Mouse (Mus musculus) adrenal gland, adult (tissue): ENCODE results near the gene Prps2.
"Not testable (repeated sequence)": the region's sequence is repeated elsewhere in the genome, so short reads cannot be mapped to it uniquely, and the experiment has no call there.

Experiments used
- DNase-seq, 2 experiments: peaks; one replicate each; pipeline ENCODE4 v3.0.0; 2022 to 2023; ENCODE audit warnings: low spot score in 1 of 2; ENCODE audit not compliant: inconsistent age in 2 of 2

Gene Prps2

DNA sequence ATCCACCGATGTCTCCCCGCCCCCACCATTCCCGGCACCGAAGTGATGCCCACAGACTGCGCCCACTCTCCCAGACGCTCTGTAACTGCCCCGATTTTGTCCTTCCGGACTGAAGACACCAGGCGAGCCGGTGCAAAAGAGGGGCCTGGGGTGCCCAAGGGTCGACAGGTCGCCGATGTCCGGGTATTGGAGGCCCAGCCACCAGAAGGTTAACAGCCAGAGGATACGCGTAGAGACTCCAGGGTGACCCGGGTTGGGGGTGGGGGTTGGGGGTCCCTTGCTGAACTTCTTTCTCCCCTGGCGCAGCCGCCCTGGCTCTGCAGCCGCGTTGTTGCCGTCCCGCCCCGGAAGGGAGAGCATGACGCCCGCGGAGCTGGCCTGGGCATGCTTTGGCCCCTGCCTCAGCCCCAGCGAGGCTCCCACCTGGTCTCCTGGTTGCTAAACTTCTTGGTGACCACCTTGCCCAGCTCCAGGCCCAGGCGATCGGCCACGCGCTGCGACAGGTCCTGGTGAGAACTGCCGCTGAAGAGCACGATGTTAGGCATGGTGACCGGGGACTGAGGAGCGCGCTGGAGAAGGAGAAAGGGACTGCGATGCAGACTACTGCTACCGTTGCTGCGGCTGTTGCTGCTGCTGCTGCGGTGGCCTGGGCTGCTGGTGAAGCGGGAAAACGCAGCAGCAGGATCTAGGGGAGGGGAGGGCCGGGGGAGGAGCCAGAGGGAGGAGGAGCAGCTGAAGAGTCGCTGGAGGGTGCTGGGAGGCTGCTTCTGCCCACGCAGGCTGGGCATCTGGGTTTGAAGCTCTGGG is at the start of gene Prps2:
TSS of gene Prps2 (minus strand) at position 703 of the 807 bp plus-strand sequence.
- DNase-seq: peak; percentile 45 to 83

DNA sequence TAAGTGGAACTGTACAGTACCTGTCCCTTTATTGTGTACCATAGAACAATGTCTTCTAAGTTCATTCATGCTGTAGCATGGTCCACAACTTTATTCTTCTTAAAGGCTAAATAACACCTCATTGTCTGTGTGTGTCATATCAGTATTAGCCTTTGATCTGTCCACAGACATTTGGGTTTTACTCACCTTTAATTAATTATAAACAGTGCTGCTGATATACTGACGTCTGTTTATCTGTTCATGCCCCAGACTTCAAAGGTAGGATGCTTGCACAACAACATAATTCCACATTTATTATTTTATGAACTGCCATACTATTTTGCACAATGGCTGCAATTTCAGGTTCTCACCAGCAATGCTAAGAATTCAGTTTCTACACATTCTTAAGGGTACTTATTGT is 35.1 kb upstream of the Prps2 start:
- no peak for DNase-seq

DNA sequence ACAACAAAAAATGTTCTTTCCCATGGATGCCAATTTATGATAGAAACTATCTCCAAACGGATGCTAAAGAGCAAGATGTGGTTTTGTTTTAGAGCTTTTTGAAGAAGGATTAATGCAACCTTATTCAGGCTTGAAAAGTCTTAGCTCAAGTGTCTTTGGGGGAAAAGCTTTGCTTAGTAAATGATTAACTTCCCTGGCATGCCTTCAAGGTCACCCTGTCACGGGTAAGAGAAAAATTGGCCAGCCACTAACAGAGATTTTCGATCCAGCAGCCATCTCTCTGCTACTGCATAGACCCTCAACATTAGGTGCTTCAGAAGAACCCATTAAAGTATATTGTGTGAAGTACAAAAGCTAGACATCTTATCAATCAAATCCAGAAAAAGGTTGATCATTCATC is 12.4 kb upstream of the Prps2 start:
- peak; percentile 13 to 64 for DNase-seq

DNA sequence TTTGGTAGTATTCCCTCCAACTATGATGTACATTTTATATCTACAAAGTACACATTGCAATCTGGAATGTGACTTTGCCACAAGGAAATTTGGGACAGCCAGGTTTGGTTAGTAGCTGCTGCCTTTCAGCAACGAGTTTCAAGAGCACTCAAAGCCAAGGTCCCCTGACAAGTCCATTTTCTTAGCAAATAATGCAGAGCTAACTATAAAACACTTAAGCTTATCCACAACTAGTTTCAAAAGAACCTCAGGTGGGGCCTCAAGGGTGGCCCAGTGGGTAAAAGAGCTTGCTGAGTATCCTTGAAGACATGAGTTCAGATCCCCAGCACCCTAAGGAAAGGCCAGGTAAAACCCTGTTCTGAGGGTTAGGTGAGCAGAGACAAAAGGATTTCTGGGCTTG is 4.1 kb upstream of the Prps2 start:
- DNase-seq: no peak

DNA sequence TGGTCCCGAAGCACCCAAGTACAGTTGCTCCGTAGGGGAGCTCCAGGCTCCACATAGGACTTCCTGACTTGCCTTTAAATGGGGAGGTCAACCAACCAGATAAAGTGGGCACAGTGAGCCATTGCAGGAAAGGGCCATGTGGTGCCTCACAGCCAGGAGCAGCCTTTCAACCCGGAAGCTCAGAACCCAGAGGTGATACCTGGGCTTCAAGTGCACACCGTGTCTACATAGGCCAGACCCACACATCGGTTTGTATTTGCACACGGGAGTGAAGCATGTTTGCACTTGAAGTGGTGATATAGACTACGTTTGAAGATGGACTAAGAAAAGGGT is 271 bp upstream of the Prps2 start:
- no peak for DNase-seq

DNA sequence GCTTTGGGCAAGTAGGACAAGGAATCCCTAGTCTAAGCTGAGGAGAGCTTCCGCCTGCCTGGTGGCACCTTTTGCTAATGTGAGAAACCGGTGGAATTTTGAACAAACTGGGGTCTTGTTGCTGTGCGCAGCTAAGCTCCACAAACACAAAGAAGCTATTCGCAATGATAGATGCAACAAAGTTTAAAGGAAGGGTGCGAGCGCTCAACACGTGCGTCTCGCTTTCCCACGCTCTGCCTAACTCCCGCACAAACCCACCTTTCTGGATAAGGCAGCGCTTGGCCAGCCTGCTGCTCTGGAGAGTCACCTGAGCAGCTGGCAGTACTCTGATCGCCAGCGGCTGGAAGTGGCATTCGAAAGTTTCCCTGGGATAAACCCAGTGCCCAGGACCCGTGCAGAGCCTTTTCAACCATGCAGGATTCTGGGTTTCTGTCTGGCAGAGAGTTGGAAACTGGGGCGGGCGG is 934 bp downstream of the Prps2 start:
- DNase-seq: peak; percentile 12 to 66

DNA sequence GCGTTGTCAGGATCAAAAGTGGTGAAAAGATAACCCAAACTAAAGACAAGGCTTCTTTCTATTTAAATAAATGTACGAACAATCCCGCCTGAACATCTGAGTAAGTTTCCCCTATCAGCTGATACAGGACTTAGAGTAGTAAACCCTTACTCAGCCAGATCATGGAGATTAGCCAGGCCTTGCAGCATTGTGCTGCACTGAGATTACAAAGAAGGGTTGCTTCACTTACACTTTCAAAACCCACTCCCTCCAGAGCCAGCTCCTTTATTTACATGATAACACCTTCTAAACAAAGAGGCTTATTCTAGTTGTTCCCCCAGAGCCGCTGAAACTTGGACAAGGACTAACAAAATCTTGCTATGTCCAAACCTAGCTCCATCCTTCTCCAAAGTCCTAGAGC is 2.5 kb downstream of the Prps2 start:
- DNase-seq: no peak

DNA sequence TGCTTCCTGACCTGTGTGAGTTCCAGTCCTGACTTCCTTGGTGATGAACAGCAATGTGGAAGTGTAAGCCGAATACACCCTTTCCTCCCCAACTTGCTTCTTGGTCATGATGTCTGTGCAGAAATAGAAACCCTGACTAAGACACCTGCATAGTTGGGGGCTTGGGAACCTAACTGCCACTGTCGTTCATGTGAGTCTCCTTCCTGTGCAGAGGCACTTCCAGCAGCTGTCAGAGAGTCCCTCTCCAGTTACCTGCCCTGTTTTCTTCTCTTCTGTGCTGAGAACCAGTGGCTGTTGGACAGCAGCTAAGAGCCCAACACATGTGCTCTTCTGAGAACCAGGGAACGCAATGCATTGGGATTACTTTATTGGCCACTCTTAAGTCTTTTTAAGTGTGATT is 21.3 kb downstream of the Prps2 start:
- not testable (repeated sequence) for DNase-seq

DNA sequence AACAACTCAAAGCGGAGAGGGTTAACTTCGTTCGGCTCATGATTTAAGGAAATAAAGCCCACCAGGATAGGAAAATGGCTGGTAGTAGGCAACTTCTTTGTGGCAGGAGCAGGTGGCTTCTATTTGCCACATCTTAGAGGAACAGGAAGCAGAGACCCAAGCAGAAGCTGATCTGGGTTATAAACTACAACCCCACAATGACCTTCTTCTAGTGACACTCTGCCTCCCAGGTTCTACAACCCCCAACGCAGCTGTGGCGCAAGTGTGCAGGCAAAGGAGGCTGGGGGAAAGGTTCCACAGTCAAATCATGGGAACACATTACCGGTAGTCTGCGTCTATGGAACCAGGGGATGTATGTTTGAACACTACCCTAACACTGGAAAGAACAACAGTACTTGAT is 22.8 kb downstream of the Prps2 start:
- no peak for DNase-seq

DNA sequence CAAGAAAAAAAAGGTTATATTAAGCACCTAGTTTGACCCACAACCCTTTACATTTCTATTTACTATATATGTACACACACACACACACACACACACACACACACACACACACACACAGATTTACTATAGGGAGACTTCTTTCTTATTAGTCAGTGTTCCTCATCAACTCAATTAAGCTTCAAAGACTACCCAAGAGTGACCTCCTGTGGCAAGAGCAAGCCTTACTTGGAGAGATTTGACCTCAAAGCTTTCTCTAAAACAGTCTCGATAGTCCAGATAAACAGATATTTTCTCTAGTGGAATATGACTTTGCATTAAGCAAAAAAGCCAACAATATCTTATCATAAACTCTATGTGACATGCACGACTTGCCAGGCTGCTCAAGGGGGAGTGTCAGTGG is 25.1 kb downstream of the Prps2 start:
- peak; percentile 4 to 56 for DNase-seq

DNA sequence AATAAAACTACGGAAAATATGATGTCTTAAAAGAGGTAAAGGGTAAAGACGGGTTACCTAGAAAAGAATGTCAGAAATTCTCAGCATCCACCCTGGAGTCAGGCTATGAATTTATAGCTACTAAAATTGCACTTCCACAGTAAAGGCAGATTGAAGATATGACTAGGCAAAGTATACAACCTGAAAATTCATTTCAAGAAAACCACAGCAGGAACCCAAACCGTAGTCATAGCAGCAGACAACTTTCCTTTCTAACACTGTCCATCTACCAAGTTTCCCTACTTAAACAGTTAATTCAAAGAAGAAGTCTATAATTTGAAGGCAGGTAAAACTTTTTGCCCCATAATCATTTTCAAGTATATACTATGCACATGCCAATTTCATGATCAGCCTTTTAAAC is 26.6 kb downstream of the Prps2 start:
- DNase-seq: no peak

DNA sequence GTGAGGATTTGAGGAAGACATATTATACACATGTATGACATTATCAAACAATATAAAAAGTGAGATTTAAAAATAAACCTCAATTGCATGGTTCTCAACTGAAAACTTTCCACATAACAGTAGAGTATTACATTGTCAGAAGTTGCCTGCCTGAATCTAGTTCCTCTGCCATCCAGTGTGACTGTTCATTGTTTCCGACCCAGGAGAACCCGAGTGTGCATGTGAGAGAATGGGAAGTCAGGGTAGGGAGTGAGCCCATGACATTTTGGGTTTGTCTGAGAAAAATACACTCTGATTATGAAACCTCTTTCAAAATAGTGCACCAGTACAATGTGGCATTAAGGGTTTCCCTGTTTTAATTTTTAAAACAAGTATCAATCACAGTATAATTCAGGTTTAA is 28.9 kb downstream of the Prps2 start:
- no peak for DNase-seq

DNA sequence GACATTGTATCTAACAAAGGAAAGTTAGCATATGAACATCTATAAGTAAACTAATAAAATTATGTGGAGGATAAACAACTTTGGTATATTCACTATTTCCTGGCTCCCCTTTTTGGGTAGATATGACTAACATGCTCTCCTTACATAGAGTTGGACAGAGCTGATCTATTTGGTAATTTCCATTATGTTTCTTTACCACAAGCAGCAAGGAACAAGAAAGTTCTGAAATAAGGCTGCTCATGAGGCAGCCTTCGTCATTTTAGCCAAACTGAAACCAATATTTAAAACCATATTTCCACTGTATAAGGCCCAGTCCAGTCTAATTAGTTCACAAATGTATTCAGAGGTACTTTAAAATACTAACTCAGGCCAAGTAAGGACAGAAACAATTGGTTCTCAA is 36.1 kb downstream of the Prps2 start:
- no peak for DNase-seq

DNA sequence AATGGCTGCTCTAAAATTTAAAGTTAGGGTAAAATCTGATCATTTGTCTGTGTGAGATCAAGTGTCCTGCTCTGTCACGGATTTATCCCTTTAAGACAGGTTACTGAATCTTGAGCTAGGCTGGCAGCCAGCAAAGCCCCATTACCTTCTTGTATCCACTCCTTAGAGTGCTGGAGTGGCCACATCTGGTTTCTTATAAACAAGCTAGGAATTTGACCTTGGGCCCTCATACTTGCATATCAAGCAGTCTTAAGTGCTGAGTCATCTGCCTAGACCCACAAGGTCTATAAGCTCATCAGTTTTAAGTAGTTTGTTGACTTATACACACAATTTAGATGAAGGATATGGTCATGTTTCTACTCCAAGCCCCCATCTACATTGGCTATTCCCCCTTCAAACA is 38.2 kb downstream of the Prps2 start:
- peak in 1 of 2 experiments; percentile 21 for DNase-seq

DNA sequence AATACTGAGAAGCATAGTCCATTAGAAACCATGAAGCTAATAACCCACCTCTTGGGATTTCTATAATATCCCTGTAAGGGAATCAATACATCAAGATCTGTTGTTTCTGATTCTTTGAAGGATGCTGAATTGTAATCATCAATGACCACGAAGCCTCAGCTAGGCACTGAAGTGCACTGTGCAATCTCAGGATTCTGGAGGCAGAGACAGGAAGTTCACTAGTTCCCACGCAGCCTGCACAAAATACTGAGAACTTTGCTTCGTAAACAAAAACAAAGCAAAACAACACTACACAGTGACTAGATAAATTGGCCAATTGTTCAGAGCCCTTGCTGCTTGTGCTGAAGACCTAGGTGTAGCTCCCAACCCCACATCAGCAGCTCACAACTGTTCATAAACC is 40.7 kb downstream of the Prps2 start:
- no peak for DNase-seq

DNA sequence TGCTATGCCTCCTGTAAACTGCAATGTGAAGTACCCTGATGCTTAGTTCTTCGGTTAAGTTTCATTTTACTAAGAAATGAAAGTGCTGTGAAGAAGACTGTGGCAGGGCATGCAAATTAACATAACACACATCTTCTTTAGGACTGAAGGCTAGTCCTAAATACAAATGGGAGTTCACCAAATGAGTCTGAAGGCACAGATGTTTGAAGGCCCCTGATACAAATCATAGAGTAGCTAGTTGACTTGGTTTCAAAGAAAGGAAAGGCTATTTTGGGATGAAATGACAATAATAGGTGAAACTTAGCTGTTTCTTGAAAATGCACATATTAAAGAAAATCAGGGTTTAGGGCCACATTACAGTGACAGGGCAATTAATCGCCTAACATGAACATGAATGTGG is 42.4 kb downstream of the Prps2 start:
- DNase-seq: no peak

DNA sequence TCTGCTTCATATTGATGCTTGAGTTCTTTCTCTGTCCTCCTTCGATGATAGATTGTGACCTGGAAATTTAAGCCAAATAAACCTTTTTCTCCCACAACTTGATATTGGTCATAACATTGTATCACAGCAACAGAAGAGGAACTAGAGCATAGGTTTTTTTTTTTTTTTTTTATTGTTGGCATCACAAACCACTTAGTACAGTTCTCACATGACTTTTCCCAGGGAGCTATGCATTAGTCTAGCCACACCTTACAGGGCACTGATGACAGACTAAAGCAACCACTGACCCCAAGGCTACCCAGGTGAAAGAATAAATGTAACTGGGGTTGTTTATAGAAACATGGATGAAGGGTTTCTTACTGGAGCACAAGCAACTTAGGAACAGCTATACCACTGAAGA is 44.6 kb downstream of the Prps2 start:
- no peak for DNase-seq

DNA sequence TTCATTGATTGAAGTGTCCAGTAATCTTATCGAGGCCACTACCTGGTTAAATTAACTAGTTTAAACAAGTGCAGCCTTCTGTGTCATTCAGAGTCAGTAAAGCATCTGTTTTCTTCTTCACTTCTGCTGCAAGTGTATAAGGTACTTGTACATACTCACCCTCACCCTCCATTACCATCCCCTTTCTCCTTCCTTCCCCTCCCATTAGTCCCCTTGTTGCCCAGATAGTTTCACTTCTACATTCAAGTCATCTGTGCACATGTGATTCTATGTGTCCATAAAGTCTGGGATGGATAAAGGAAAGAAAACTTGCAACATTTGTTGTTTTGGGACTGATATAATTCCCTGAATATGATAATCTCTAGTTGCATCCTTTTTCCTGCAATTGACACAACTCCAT is 48.0 kb downstream of the Prps2 start:
- no peak for DNase-seq

DNA sequence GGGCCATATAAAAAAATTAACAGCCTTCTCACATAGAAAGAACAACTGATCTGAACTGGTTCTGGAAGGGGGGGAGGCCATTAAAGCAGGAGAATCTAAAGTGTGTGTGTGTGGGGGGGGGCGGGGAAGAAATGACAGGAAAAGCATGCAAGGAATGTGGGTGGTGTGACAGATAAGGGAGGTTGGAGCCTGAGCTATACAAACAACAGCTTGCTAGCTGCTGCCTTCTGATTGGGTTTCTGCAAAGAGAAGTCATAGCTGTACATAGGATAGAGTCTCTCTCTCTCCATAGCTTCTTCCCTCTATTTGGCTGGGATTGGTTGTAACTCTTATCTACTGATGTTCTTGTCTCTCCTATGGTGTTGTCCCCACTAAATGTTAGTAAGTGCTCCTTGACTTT is 49.9 kb downstream of the Prps2 start:
- DNase-seq: no peak

DNA sequence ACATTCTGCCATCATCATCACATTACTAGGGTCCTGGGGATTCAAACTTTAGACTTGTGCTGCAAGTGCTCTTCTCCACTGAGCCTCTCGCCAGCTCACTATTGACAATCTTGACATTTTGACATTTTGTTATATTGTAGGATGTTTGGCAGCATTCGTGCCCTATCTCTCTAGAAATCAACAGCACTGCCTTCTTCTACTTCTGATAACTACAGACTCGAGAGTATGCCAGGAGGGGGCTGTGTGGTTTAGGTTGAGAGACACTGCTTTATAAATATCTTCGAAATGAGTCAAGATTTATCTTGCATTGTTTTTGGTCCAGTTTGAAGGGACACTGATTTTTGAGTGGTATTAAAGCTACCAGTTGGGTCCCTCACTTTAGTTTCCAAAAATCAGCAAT is 51.6 kb downstream of the Prps2 start:
- no peak for DNase-seq

DNA sequence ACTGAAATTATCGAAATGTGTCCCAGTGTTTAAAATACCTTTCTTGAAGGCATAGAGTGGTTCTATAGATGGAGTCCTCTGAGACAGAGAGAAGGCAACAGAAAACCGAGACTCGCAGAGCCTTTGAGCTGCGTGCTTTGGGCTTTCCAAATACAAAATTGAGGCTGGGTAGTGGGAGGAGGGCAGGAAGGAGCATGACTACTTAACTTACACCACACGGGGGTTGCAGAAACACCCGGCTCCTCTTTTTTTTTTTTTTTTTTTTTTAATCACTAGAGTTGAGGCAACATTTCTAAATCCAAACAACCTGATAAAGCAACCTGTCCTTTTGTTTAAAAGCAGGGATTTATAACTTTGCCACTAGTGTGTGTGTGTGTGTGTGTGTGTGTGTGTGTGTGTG is 52.1 kb downstream of the Prps2 start, which contains the start of gene Tlr7:
TSS of gene Tlr7 (minus strand) at position 160 of the 400 bp plus-strand sequence.
- no peak for DNase-seq

DNA sequence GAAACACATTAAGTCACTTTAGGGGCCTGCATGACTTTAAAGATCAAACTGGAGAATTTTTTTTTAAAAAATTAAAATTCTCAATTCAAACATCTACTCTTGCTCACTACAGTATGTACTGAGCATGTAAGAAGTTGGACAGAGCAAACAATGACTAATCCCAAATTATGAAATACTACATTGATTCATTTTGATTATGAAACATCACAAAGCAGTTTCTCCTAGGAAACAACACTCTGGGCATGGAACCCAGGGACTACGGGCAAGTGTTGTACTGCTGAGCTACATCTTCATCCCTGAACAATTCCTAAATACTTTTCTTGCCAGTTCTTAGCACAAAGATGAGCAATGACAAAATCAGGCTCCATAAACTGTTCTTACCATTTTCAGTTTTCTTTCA is 52.9 kb downstream of the Prps2 start:
- peak; percentile 4 to 47 for DNase-seq

DNA sequence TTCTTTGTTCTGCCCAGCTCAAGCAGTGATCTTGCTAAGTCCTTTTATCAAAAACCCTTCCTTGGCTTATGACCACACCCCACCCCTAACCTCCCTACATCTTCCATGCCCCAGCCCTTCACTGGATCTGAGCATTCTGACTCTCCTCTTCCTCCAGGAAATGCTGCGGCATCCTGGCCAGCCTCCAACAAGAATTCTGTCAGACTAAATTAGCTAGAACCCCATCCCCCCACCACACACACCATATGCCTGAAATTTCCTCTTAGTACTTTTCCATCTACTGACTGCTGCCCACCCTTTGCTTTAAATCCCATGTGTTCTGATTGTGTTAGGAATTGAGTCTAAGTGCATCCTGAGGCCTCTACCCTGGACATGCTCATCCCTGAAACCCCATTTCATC is 53.5 kb downstream of the Prps2 start:
- peak in 1 of 2 experiments; percentile 10 for DNase-seq
